Mouse (Mus musculus) midbrain, embryonic 12.5 days (tissue): ENCODE data around the gene Kcnk16. TPM values are rescaled to one million over a fixed set of nuclear protein-coding genes. Genes with fewer than 3 reads are reported as not detected.
A peak's percentile ranks its signal among the peaks of the same experiment; 100 is the strongest.

Experiments
- ATAC-seq: fragments of 200-750 bp; cut with Nextera tagmentation; 2 replicates; pipeline ENCODE4 v1.8.0; 2017; ENCODE audit warnings: low read depth, moderate TSS enrichment, moderate library complexity; ENCODE audit not compliant: low FRiP score
- H3K27ac ChIP-seq: fragments of 300-500 bp; sonication (generic); replicated peaks from 2 replicates; pipeline ENCODE4 v1.5.1; 2016; ENCODE audit warnings: mild to moderate bottlenecking
- H3K27me3 ChIP-seq: fragments of 300-500 bp; sonication (generic); 2 replicates; pipeline ENCODE4 v1.6.1; 2016; ENCODE audit warnings: mild to moderate bottlenecking
- H3K36me3 ChIP-seq: fragments of 300-500 bp; sonication (generic); 2 replicates; pipeline ENCODE4 v1.6.1; 2016
- H3K4me1 ChIP-seq: fragments of 300-500 bp; sonication (generic); 2 replicates; pipeline ENCODE4 v1.6.1; 2016
- H3K4me2 ChIP-seq: fragments of 300-500 bp; sonication (generic); replicated peaks from 2 replicates; pipeline ENCODE4 v1.6.1; 2016; ENCODE audit warnings: mild to moderate bottlenecking, moderate library complexity
- H3K4me3 ChIP-seq: fragments of 300-500 bp; sonication (generic); 2 replicates; pipeline ENCODE4 v1.5.1; 2016; ENCODE audit warnings: mild to moderate bottlenecking
- H3K9ac ChIP-seq: fragments of 300-500 bp; sonication (generic); replicated peaks from 2 replicates; pipeline ENCODE4 v1.6.1; 2016; ENCODE audit warnings: mild to moderate bottlenecking, moderate library complexity
- H3K9me3 ChIP-seq: fragments of 300-500 bp; sonication (generic); 2 replicates; pipeline ENCODE4 v1.6.1; 2016; ENCODE audit warnings: mild to moderate bottlenecking
- WGBS: fragments of 180-500 bp; shearing (Covaris S2); methylation state at CpG from one replicate; pipeline ENCODE4 v1.1.7; 2016; 5-methylcytosine and 5-hydroxymethylcytosine counted together
- polyA plus RNA-seq: library from polyadenylated mRNA; unstranded; fragments of >200 nt; fragmentation: Nextera tagmentation; extraction: Ambion mirVana; gene quantifications from 2 replicates; pipeline ENCODE4 v1.2.1, GENCODE M21; 2016

Kcnk16 gene
- polyA plus RNA-seq, 1 experiment from 2014 or later = not detected

- 96% methylated on average over 7 of the region's 7 CpGs for WGBS
- Histone ChIP-seq H3K27me3 (peaks cover 12% of the 10 kb centered on the region), H3K9me3 (no peaks in the 10 kb centered on the region), H3K4me1 (peaks cover 8% of the 10 kb centered on the region; the same call in 1 of the 2 replicates), H3K27ac (no peak overlapping the region), H3K4me2 (no peak overlapping the region), H3K4me3 (no peak overlapping the region), H3K36me3 (no peaks in the 10 kb centered on the region), H3K9ac (no peak overlapping the region)
- no peak for ATAC-seq
Observed at GRCm38 (mm10) chr14:20214125-20214524, 54.9 kb downstream of the Kcnk16 start.

GRCm38 (mm10) chr14:20211754-20212601, 57.0 kb downstream of the Kcnk16 start:
- H3K4me2 ChIP-seq = no peak overlapping the region
- peak; percentile 38; the same call in 1 of the 2 replicates for ATAC-seq
- no peaks in the 10 kb centered on the region for H3K9me3 ChIP-seq
- H3K9ac ChIP-seq = no peak overlapping the region
- peaks cover 10% of the 10 kb centered on the region for H3K27me3 ChIP-seq
- no peak overlapping the region for H3K27ac ChIP-seq
- H3K4me1 ChIP-seq = peaks cover 13% of the 10 kb centered on the region
- no peaks in the 10 kb centered on the region for H3K36me3 ChIP-seq
- H3K4me3 ChIP-seq = no peak overlapping the region
- WGBS = 32% methylated on average over 9 of the region's 9 CpGs

Other genes starting within 250 kb of the Kcnk16 start
- gene Saysd1, start 130.7 kb downstream of the Kcnk16 start, polyA plus RNA-seq = 11.2 and 12.1 TPM in 2 replicates
- 6.7 and 7.4 TPM in 2 replicates for gene Kcnk5, start 87.4 kb downstream of the Kcnk16 start, polyA plus RNA-seq
- gene Nudt13, start 25.5 kb upstream of the Kcnk16 start, polyA plus RNA-seq = 14.5 and 16.0 TPM in 2 replicates
- 61.8 and 62.6 TPM in 2 replicates for gene Ecd, start 78.9 kb upstream of the Kcnk16 start, polyA plus RNA-seq
- gene Fam149b, start 79.0 kb upstream of the Kcnk16 start, polyA plus RNA-seq = 56.1 and 60.1 TPM in 2 replicates
- 221 and 224 TPM in 2 replicates for gene Dnajc9, start 119.7 kb upstream of the Kcnk16 start, polyA plus RNA-seq
- gene Mrps16, start 124.4 kb upstream of the Kcnk16 start, polyA plus RNA-seq = 58.8 and 66.6 TPM in 2 replicates
- 0.34 and 1.4 TPM in 2 replicates for gene Cfap70, start 183.0 kb upstream of the Kcnk16 start, polyA plus RNA-seq
- 11.0 and 12.2 TPM in 2 replicates for gene Anxa7, start 210.9 kb upstream of the Kcnk16 start, polyA plus RNA-seq
- 0.84 and 0.89 TPM in 2 replicates for gene Mss51, start 227.7 kb upstream of the Kcnk16 start, polyA plus RNA-seq